17 mouse cellular contexts compared by ENCODE assay signal in genomic region chr1:68056494-68056893, GRCm38 (mm10).
"Had no signal": no experiment of that assay in that cellular context is flagged by ENCODE, and none has a peak within 500 bp of the region (broad histone marks: within the 10 kb centered on the region; RNA-seq: fewer than 3 reads in every experiment).

No protein-coding gene starts in this region.

- H3K27me3 ChIP-seq: lung, embryonic 15.5 days; megakaryocyte, embryonic 14.5 days; midbrain, embryonic 12.5 days; midbrain, embryonic 15.5 days; neural tube, embryonic 12.5 days; stomach, embryonic 15.5 days had no signal

- H3K4me2 ChIP-seq: lung, embryonic 15.5 days; midbrain, embryonic 12.5 days; midbrain, embryonic 15.5 days; neural tube, embryonic 12.5 days; stomach, embryonic 15.5 days had no signal

- H3K9ac ChIP-seq: liver, postnatal 0 days; lung, embryonic 15.5 days; midbrain, embryonic 12.5 days; midbrain, embryonic 15.5 days; neural tube, embryonic 12.5 days; stomach, embryonic 15.5 days had no signal

- DNase-seq: liver, postnatal 0 days; lung, adult 2 months; lung, postnatal 14 days; lung, postnatal 36 days; right cerebral cortex, postnatal 14 days; thymus, adult 2 months; thymus, postnatal 25 days; thymus, postnatal 4 days had no signal

- ATAC-seq: liver, postnatal 0 days; lung, postnatal 0 days; midbrain, embryonic 15.5 days had no signal

- H3K27ac ChIP-seq: lung, embryonic 15.5 days; macrophage; midbrain, embryonic 12.5 days; midbrain, embryonic 15.5 days; neural tube, embryonic 12.5 days; stomach, embryonic 15.5 days; stomach, postnatal 0 days had no signal

- H3K4me1 ChIP-seq: lung, embryonic 15.5 days; megakaryocyte, embryonic 14.5 days; midbrain, embryonic 12.5 days; midbrain, embryonic 15.5 days; neural tube, embryonic 12.5 days; stomach, embryonic 15.5 days had no signal

- H3K36me3 ChIP-seq: lung, embryonic 15.5 days; midbrain, embryonic 12.5 days; midbrain, embryonic 15.5 days; neural tube, embryonic 12.5 days; stomach, embryonic 15.5 days had no signal

- H3K9me3 ChIP-seq: lung, embryonic 15.5 days; megakaryocyte, embryonic 14.5 days; midbrain, embryonic 12.5 days; midbrain, embryonic 15.5 days; neural tube, embryonic 12.5 days; stomach, embryonic 15.5 days had no signal

- H3K4me3 ChIP-seq: lung, embryonic 15.5 days; megakaryocyte, embryonic 14.5 days; midbrain, embryonic 12.5 days; midbrain, embryonic 15.5 days; neural tube, embryonic 12.5 days; stomach, embryonic 15.5 days had no signal
